Mouse (Mus musculus) Muller cell, postnatal 12 days (primary cell): Measurements from ENCODE around the gene Slc24a5.

Experiments
- DNase-seq: peaks from one replicate; pipeline ENCODE4 v3.0.0-alpha.2; 2015; ENCODE audit errors: inconsistent ontology term

Slc24a5 gene

GRCm38 (mm10) chr2:125119381-125120110 is 51.6 kb downstream of the Slc24a5 start:
- no peak for DNase-seq

DNA sequence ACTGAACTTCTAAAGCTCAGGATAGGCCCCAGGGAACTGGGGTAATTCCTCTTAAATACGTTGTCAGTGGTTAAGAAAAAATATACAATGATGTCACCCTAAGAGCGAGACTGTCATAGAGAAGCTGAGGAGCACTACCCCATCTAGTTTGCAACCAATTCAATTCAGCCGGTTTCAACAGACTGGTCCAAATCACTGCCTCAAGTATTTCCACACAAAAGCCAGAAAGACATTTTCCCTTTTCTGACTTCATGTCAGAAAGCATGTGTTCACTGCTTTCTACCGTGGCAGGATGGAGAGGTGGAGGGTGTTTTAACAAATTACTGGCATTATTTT is 54.3 kb downstream of the Slc24a5 start:
- no peak for DNase-seq

DNA sequence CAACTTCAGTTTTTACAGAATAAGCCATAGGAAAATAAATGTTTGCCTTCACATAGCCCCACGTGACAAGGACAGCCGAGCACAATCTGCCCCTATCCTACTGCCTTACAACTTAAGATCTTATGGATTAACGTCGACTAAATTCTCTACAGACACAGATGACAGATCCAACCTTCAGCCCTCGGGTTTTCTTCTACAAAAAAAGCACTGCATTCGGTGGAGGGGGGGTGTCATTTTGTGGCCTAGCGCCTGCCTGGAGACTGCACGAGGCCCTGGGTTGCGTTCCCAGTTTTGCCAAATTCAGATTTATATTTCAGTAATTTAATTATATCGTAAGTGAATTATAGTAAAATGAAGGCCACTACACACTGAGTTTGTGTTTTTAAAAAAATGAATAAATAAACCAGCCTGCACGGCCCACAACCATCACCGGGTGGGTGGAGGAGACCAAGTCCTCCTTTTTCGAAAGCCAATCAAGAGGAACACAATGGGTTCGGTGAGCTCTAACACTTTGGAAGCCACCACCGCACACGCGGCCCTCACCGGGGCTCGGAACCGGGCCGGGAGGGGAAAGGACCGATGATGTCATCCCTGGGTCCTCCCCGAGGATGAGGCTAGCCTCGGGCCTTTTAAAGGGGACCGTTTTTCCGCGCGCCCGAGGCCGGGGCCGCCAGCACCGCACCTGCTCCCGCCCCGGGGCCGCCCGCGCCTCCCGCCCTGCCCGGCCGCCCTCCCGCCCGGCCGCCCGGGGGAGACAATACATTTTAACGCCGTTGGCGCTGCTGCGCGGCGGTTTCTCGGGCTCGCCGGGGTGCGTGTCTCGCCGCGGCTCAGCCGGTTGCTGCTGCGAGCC is 54.9 kb downstream of the Slc24a5 start:
- DNase-seq: peak; percentile 76

- peak; percentile 88 for DNase-seq
Measured at GRCm38 (mm10) chr2:125123477-125123852, 55.5 kb downstream of the Slc24a5 start, which contains the start of gene Myef2. Gene Myef2, minus strand, starts transcription at chr2:125123661.

- DNase-seq: no peak
Measured at GRCm38 (mm10) chr2:125125824-125126223, 57.9 kb downstream of the Slc24a5 start.

DNA sequence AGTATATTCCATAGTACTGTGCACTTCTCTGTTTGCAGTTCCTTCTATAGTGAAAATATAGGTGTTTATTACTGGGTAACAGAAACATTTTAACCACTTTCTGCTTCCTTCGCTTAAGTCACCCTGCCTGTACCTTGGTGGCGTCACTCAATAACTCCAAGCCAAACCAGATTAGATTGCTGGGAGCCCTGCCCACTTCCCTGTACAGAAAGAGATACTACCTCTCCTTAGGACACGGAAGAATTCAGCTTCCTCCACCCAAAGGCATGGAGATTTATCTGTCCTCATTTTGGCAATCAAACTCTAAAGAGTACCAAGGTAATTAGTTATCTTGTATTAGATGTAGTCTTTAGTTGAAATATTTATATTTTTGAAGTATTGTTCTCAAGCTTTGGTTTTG is 58.9 kb downstream of the Slc24a5 start:
- no peak for DNase-seq

DNA sequence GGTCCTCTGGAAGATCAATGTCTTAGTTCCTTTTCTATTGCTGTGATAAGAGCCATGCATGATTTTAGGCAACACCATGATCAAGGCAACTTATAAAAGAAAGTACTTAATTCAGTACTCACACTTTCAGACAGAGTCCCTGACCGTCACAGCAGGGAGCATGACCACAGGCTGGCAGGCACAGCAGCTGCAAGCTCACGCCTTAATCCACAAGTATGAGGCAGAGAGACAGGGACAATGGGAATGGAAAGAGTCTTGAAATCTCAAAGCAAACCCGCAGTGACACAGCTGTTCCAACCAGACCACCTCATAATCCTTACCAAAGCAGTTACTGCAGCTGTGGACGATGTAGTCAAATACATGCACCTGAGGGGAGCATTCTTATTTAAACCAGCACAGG is 66.2 kb downstream of the Slc24a5 start:
- DNase-seq: no peak

DNA sequence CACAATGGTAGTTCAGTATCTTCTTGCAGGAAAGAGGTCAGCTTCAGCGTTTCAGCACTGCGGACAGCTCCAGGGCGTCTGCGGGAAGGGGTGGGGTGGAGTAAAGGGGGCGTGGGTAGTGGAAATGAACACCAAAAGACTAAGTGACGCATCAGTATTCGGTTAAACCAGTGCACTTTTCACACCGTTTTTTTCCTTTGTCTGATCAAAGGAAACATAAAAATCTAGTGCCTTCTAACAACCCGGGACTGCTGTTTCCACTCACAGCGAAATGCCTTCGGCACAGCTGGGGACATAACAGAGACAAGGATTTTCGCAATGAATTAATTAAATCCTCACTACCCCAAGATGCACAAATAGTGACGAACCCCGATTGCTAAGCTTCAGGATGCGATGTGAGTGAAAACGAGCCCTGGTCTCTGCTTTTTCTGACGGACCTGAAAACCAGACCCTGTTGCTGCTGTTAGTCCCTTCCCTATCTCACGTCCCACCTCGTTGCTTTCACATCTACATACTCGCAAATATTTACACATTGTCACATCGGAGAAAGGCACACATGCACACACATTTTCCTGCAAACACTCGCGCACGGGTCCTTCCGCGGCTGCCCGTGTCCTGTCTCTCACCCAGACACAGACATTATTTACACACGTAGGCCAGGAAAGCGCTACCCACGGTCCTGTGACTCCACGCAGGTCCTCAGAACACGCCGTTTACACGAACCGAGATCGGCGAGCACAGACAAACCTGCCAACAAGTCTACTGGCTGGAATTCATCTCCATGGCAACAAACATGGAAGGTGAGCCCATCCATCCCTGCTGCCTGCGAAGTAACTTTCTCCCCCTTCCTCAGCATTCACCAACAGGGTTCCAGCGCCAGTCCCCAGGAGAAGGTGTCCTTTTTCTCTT is 68.2 kb downstream of the Slc24a5 start, which contains the start of gene Ctxn2:
Ctxn2 (plus strand) TSS at position 790 of the 909 bp plus-strand sequence.
- peak; percentile 83 for DNase-seq

- no peak for DNase-seq
Measured at GRCm38 (mm10) chr2:125136846-125137245, 68.9 kb downstream of the Slc24a5 start.
